Mouse (Mus musculus) hindbrain, embryonic 12.5 days (tissue): Measurements from ENCODE around the gene Glis2. TPM values are rescaled to one million over a fixed set of nuclear protein-coding genes. Genes with fewer than 3 reads are reported as not detected.

Source experiments
- ATAC-seq: fragments of 200-750 bp; cut with Nextera tagmentation; 2 replicates; pipeline ENCODE4 v1.8.0; 2017; ENCODE audit warnings: moderate TSS enrichment; ENCODE audit not compliant: low FRiP score
- H3K27ac ChIP-seq: fragments of 300-500 bp; sonication (generic); 2 replicates; pipeline ENCODE4 v1.5.1; 2016; ENCODE audit warnings: mild to moderate bottlenecking
- H3K27me3 ChIP-seq: fragments of 300-500 bp; sonication (generic); 2 replicates; pipeline ENCODE4 v1.6.1; 2016; ENCODE audit warnings: mild to moderate bottlenecking
- H3K36me3 ChIP-seq: fragments of 300-500 bp; sonication (generic); 2 replicates; pipeline ENCODE4 v1.6.1; 2016; ENCODE audit warnings: mild to moderate bottlenecking
- H3K4me1 ChIP-seq: fragments of 300-500 bp; sonication (generic); 2 replicates; pipeline ENCODE4 v1.6.1; 2016
- H3K4me2 ChIP-seq: fragments of 300-500 bp; sonication (generic); replicated peaks from 2 replicates; pipeline ENCODE4 v1.6.1; 2016; ENCODE audit warnings: mild to moderate bottlenecking
- H3K4me3 ChIP-seq: fragments of 300-500 bp; sonication (generic); 2 replicates; pipeline ENCODE4 v1.5.1; 2016; ENCODE audit warnings: mild to moderate bottlenecking
- H3K9ac ChIP-seq: fragments of 300-500 bp; sonication (generic); 2 replicates; pipeline ENCODE4 v1.6.1; 2016; ENCODE audit warnings: mild to moderate bottlenecking, moderate library complexity
- H3K9me3 ChIP-seq: fragments of 300-500 bp; sonication (generic); replicated peaks from 2 replicates; pipeline ENCODE4 v1.6.1; 2016; ENCODE audit warnings: mild to moderate bottlenecking
- WGBS: fragments of 180-500 bp; shearing (Covaris S2); methylation state at CpG from one replicate; pipeline ENCODE4 v1.1.7; 2016; 5-methylcytosine and 5-hydroxymethylcytosine counted together
- polyA plus RNA-seq: library from polyadenylated mRNA; unstranded; fragments of >200 nt; fragmentation: Nextera tagmentation; extraction: Ambion mirVana; gene quantifications from 2 replicates; pipeline ENCODE4 v1.2.1, GENCODE M21; 2016

Gene Glis2
- polyA plus RNA-seq, 1 experiment from 2014 or later = 34.3 TPM

GRCm38 (mm10) chr16:4633661-4634060 is 39.1 kb downstream of the Glis2 start:
- Histone ChIP-seq H3K27ac (no peak overlapping the region), H3K4me3 (no peak overlapping the region), H3K4me1 (no peaks in the 10 kb centered on the region), H3K9me3 (no peaks in the 10 kb centered on the region), H3K9ac (no peak overlapping the region), H3K4me2 (no peak overlapping the region), H3K27me3 (no peaks in the 10 kb centered on the region), H3K36me3 (0 out of 2 replicates have a peak, but pooled peaks cover 10% of the 10 kb centered on the region)
- WGBS = 92% methylated on average over 3 of the region's 3 CpGs
- no peak for ATAC-seq

GRCm38 (mm10) chr16:4634681-4635080 is 40.2 kb downstream of the Glis2 start:
- no peak overlapping the region for H3K9ac ChIP-seq
- ATAC-seq = no peak

GRCm38 (mm10) chr16:4635760-4636159 is 41.2 kb downstream of the Glis2 start:
- Histone ChIP-seq H3K36me3 (0 out of 2 replicates have a peak, but pooled peaks cover 10% of the 10 kb centered on the region), H3K4me3 (no peak overlapping the region), H3K27ac (no peak overlapping the region), H3K4me2 (no peak overlapping the region), H3K4me1 (peaks cover 11% of the 10 kb centered on the region), H3K27me3 (no peaks in the 10 kb centered on the region), H3K9me3 (no peaks in the 10 kb centered on the region), H3K9ac (no peak overlapping the region; the same call in 1 of the 2 replicates)
- 66% methylated on average over 4 of the region's 4 CpGs for WGBS
- ATAC-seq = no peak

More at GRCm38 (mm10) chr16:4634681-4635080, 40.2 kb downstream of the Glis2 start:
- H3K9me3 ChIP-seq = no peaks in the 10 kb centered on the region
- H3K4me1 ChIP-seq = peaks cover 3% of the 10 kb centered on the region
- WGBS = 92% methylated on average over 9 of the region's 9 CpGs
- H3K4me3 ChIP-seq = no peak overlapping the region
- no peak overlapping the region for H3K27ac ChIP-seq
- 0 out of 2 replicates have a peak, but pooled peaks cover 10% of the 10 kb centered on the region for H3K36me3 ChIP-seq
- no peak overlapping the region for H3K4me2 ChIP-seq
- no peaks in the 10 kb centered on the region for H3K27me3 ChIP-seq

GRCm38 (mm10) chr16:4638891-4639390 is 44.4 kb downstream of the Glis2 start:
- Histone ChIP-seq H3K4me3 (no peak overlapping the region), H3K4me1 (peaks cover 39% of the 10 kb centered on the region), H3K27ac (no peak overlapping the region), H3K9me3 (no peaks in the 10 kb centered on the region), H3K9ac (no peak overlapping the region), H3K4me2 (no peak overlapping the region), H3K27me3 (no peaks in the 10 kb centered on the region), H3K36me3 (no peaks in the 10 kb centered on the region)
- 87% methylated on average over 3 of the region's 3 CpGs for WGBS
- ATAC-seq = no peak

GRCm38 (mm10) chr16:4639831-4640237 is 45.3 kb downstream of the Glis2 start, which contains the start of the genes Vasn and Dnaja3:
Gene Vasn (plus strand): TSS chr16:4639941.
Gene Dnaja3 (plus strand): TSS chr16:4639989.
- Histone ChIP-seq H3K4me2 (peak within 1 kb of the TSS; percentile 89), H3K9ac (peak within 1 kb of the TSS; percentile 78), H3K27me3 (no peaks in the 10 kb centered on the region), H3K27ac (peak within 1 kb of the TSS; percentile 77), H3K36me3 (no peaks in the 10 kb centered on the region), H3K4me1 (peaks cover 46% of the 10 kb centered on the region), H3K9me3 (no peaks in the 10 kb centered on the region), H3K4me3 (peak within 1 kb of the TSS; percentile 62)
- WGBS = under 1% methylated on average over 22 of the region's 22 CpGs
- ATAC-seq = peak; percentile 93

- Histone ChIP-seq H3K36me3 (no peaks in the 10 kb centered on the region), H3K27me3 (no peaks in the 10 kb centered on the region), H3K9me3 (no peaks in the 10 kb centered on the region), H3K9ac (peak overlapping the region; percentile 78), H3K27ac (peak overlapping the region; percentile 77), H3K4me2 (peak overlapping the region; percentile 89), H3K4me3 (peak overlapping the region; percentile 62), H3K4me1 (peaks cover 46% of the 10 kb centered on the region)
- 10% methylated on average over 17 of the region's 17 CpGs for WGBS
- ATAC-seq = peak; percentile 39
Measured at GRCm38 (mm10) chr16:4640267-4641005, 45.9 kb downstream of the Glis2 start.

- H3K4me1 ChIP-seq = peaks cover 53% of the 10 kb centered on the region
- H3K27ac ChIP-seq = peak overlapping the region; percentile 77
- H3K9ac ChIP-seq = peak overlapping the region; percentile 78; the same call in 1 of the 2 replicates
- no peaks in the 10 kb centered on the region for H3K36me3 ChIP-seq
- ATAC-seq = no peak
- H3K27me3 ChIP-seq = no peaks in the 10 kb centered on the region
- WGBS = 59% methylated on average over 3 of the region's 3 CpGs
- H3K4me2 ChIP-seq = peak overlapping the region; percentile 89
- H3K4me3 ChIP-seq = peak overlapping the region; percentile 62
- no peaks in the 10 kb centered on the region for H3K9me3 ChIP-seq
Measured at GRCm38 (mm10) chr16:4641119-4641838, 46.8 kb downstream of the Glis2 start.

- no peaks in the 10 kb centered on the region for H3K27me3 ChIP-seq
- peaks cover 62% of the 10 kb centered on the region for H3K4me1 ChIP-seq
- peak overlapping the region; percentile 89 for H3K4me2 ChIP-seq
- no peaks in the 10 kb centered on the region for H3K36me3 ChIP-seq
- no peaks in the 10 kb centered on the region for H3K9me3 ChIP-seq
- H3K9ac ChIP-seq = 0 out of 2 replicates have a peak overlapping the region, but pooled peaks have one; percentile 15
- H3K4me3 ChIP-seq = 0 out of 2 replicates have a peak overlapping the region, but pooled peaks have one; percentile 5
- 34% methylated on average over 13 of the region's 13 CpGs for WGBS
- H3K27ac ChIP-seq = peak overlapping the region; percentile 55
- no peak for ATAC-seq
Measured at GRCm38 (mm10) chr16:4642190-4642589, 47.7 kb downstream of the Glis2 start.

- ATAC-seq = no peak
- H3K4me2 ChIP-seq = peak overlapping the region; percentile 89
- peak overlapping the region; percentile 55 for H3K27ac ChIP-seq
- H3K27me3 ChIP-seq = no peaks in the 10 kb centered on the region
- no peak overlapping the region for H3K4me3 ChIP-seq
- no peaks in the 10 kb centered on the region for H3K9me3 ChIP-seq
- peaks cover 69% of the 10 kb centered on the region for H3K4me1 ChIP-seq
- no peak overlapping the region for H3K9ac ChIP-seq
- 86% methylated on average over 6 of the region's 6 CpGs for WGBS
- no peaks in the 10 kb centered on the region for H3K36me3 ChIP-seq
Measured at GRCm38 (mm10) chr16:4642937-4643336, 48.4 kb downstream of the Glis2 start.

GRCm38 (mm10) chr16:4643670-4644419 is 49.3 kb downstream of the Glis2 start:
- WGBS = 70% methylated on average over 11 of the region's 11 CpGs
- Histone ChIP-seq H3K4me2 (no peak overlapping the region; the same call in 1 of the 2 replicates), H3K4me3 (no peak overlapping the region), H3K9ac (no peak overlapping the region), H3K27me3 (no peaks in the 10 kb centered on the region), H3K4me1 (peaks cover 69% of the 10 kb centered on the region), H3K9me3 (no peaks in the 10 kb centered on the region), H3K36me3 (peaks cover 7% of the 10 kb centered on the region), H3K27ac (no peak overlapping the region)
- no peak for ATAC-seq

GRCm38 (mm10) chr16:4645867-4646266 is 51.4 kb downstream of the Glis2 start:
- WGBS = 74% methylated on average over 4 of the region's 4 CpGs
- no peaks in the 10 kb centered on the region for H3K9me3 ChIP-seq
- ATAC-seq = no peak
- H3K27me3 ChIP-seq = no peaks in the 10 kb centered on the region
- peaks cover 64% of the 10 kb centered on the region for H3K4me1 ChIP-seq
- H3K27ac ChIP-seq = no peak overlapping the region
- no peak overlapping the region for H3K4me3 ChIP-seq
- H3K4me2 ChIP-seq = no peak overlapping the region
- peaks cover 26% of the 10 kb centered on the region for H3K36me3 ChIP-seq
- H3K9ac ChIP-seq = no peak overlapping the region
